Mouse (Mus musculus): ENCODE measurements around the gene Acp2. TPM values are rescaled to one million over a fixed set of nuclear protein-coding genes. Genes with fewer than 3 reads are reported as not detected.

Gene Acp2
- polyA plus RNA-seq, 1 experiment from 2014 or later, result 34.6 TPM

- DNase-seq (ENCODE audit: low spot score, missing footprints), result peak; percentile 95
- peak overlapping the region; percentile 91 for H3K4me2 ChIP-seq
- H3K9ac ChIP-seq (ENCODE audit: low read length), result peak overlapping the region; percentile 74
- no peak overlapping the region; the same call in 1 of the 2 replicates for H3K27ac ChIP-seq (ENCODE audit: low read depth, low read length)
- peaks cover 6% of the 10 kb centered on the region; the same call in 1 of the 2 replicates for H3K27me3 ChIP-seq (ENCODE audit: control insufficient read depth, insufficient read depth, low read length)
- peak overlapping the region; percentile 62 for H3K4me3 ChIP-seq (ENCODE audit: low read depth, low read length)
- no peaks in the 10 kb centered on the region for H3K9me3 ChIP-seq (ENCODE audit: control insufficient read depth, low read length)
- peaks cover 26% of the 10 kb centered on the region for H3K4me1 ChIP-seq (ENCODE audit: control insufficient read depth, insufficient read depth, low read length)
- no peaks in the 10 kb centered on the region for H3K36me3 ChIP-seq (ENCODE audit: control insufficient read depth, insufficient read depth, low read length)
- peak; percentile 80 for ATAC-seq (ENCODE audit: low FRiP score)
- WGBS, result under 1% methylated on average over 22 of the region's 22 CpGs
These were observed 54.7 kb downstream of the Acp2 start for GRCm38 (mm10) chr2:91257126-91257980.

GRCm38 (mm10) chr2:91258054-91258453 lies 55.4 kb downstream of the Acp2 start:
- H3K27me3 ChIP-seq (ENCODE audit: control insufficient read depth, insufficient read depth, low read length), result peaks cover 6% of the 10 kb centered on the region; the same call in 1 of the 2 replicates
- no peaks in the 10 kb centered on the region for H3K36me3 ChIP-seq (ENCODE audit: control insufficient read depth, insufficient read depth, low read length)
- no peaks in the 10 kb centered on the region for H3K9me3 ChIP-seq (ENCODE audit: control insufficient read depth, low read length)
- 88% methylated on average over 5 of the region's 5 CpGs for WGBS
- ATAC-seq (ENCODE audit: low FRiP score), result no peak
- DNase-seq (ENCODE audit: low spot score, missing footprints), result no peak
- H3K9ac ChIP-seq (ENCODE audit: low read length), result peak overlapping the region; percentile 74
- H3K4me2 ChIP-seq, result peak overlapping the region; percentile 91
- H3K4me3 ChIP-seq (ENCODE audit: low read depth, low read length), result peak overlapping the region; percentile 62
- H3K27ac ChIP-seq (ENCODE audit: low read depth, low read length), result no peak overlapping the region
- H3K4me1 ChIP-seq (ENCODE audit: control insufficient read depth, insufficient read depth, low read length), result peaks cover 26% of the 10 kb centered on the region

DNA sequence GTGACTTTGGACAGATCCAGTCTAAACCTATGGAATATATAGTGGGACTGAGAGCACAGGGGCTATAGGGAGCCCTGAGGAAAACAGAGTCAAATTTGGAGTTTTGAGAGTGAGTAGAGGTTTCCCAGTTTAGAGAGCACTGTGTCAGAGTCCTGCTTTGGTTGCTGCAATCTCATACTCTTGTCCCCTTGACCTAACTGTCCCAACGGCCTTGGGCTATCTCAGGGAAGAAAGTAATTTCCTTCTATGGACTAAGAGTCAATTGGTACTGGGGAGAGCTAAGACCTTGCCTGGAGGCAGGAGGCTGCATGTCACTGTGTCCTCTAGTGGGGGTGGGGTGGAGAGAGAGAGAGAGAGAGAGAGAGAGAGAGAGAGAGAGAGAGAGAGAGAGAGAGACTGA lies 56.1 kb downstream of the Acp2 start:
- Histone ChIP-seq H3K9ac (ENCODE audit: low read length) (no peak overlapping the region), H3K9me3 (ENCODE audit: control insufficient read depth, low read length) (no peaks in the 10 kb centered on the region), H3K27me3 (ENCODE audit: control insufficient read depth, insufficient read depth, low read length) (peaks cover 6% of the 10 kb centered on the region; the same call in 1 of the 2 replicates), H3K4me1 (ENCODE audit: control insufficient read depth, insufficient read depth, low read length) (peaks cover 26% of the 10 kb centered on the region), H3K36me3 (ENCODE audit: control insufficient read depth, insufficient read depth, low read length) (no peaks in the 10 kb centered on the region), H3K27ac (ENCODE audit: low read depth, low read length) (no peak overlapping the region), H3K4me3 (ENCODE audit: low read depth, low read length) (no peak overlapping the region), H3K4me2 (no peak overlapping the region)
- ATAC-seq (ENCODE audit: low FRiP score) (no peak), DNase-seq (ENCODE audit: low spot score, missing footprints) (no peak)
- WGBS, result 50% methylated on average over 1 of the region's 1 CpGs

- Histone ChIP-seq H3K27ac (ENCODE audit: low read depth, low read length) (no peak overlapping the region), H3K9me3 (ENCODE audit: control insufficient read depth, low read length) (no peaks in the 10 kb centered on the region), H3K27me3 (ENCODE audit: control insufficient read depth, insufficient read depth, low read length) (peaks cover 6% of the 10 kb centered on the region; the same call in 1 of the 2 replicates), H3K9ac (ENCODE audit: low read length) (no peak overlapping the region), H3K4me2 (no peak overlapping the region), H3K36me3 (ENCODE audit: control insufficient read depth, insufficient read depth, low read length) (no peaks in the 10 kb centered on the region), H3K4me3 (ENCODE audit: low read depth, low read length) (no peak overlapping the region), H3K4me1 (ENCODE audit: control insufficient read depth, insufficient read depth, low read length) (peaks cover 27% of the 10 kb centered on the region)
- WGBS, result 92% methylated on average over 1 of the region's 1 CpGs
- no peak for ATAC-seq (ENCODE audit: low FRiP score)
- DNase-seq (ENCODE audit: low spot score, missing footprints), result no peak
These were observed 56.8 kb downstream of the Acp2 start for GRCm38 (mm10) chr2:91259493-91259892.

Other genes starting within 250 kb of the Acp2 start
- 0.63 and 0.98 TPM in 2 replicates for gene Rapsn, start 167.3 kb upstream of the Acp2 start, polyA plus RNA-seq (2014; fragmentation: Nextera tagmentation; extraction: Ambion mirVana)
- gene Psmc3, start 148.9 kb upstream of the Acp2 start, polyA plus RNA-seq (2014; fragmentation: Nextera tagmentation; extraction: Ambion mirVana), result 364 and 369 TPM in 2 replicates
- 16.6 and 18.9 TPM in 2 replicates for gene Slc39a13, start 132.5 kb upstream of the Acp2 start, polyA plus RNA-seq (2014; fragmentation: Nextera tagmentation; extraction: Ambion mirVana)
- gene Spi1, start 120.5 kb upstream of the Acp2 start, polyA plus RNA-seq (2014; fragmentation: Nextera tagmentation; extraction: Ambion mirVana), result 4.0 and 4.5 TPM in 2 replicates
- gene Mybpc3, start 84.7 kb upstream of the Acp2 start, polyA plus RNA-seq (2014; fragmentation: Nextera tagmentation; extraction: Ambion mirVana), result not detected in 2 replicates
- gene Madd, start 19.0 kb upstream of the Acp2 start, polyA plus RNA-seq (2014; fragmentation: Nextera tagmentation; extraction: Ambion mirVana), result 16.9 and 17.3 TPM in 2 replicates
- gene Nr1h3, start 51 bp upstream of the Acp2 start, polyA plus RNA-seq (2014; fragmentation: Nextera tagmentation; extraction: Ambion mirVana), result 1.7 and 1.9 TPM in 2 replicates
- 7.9 and 8.2 TPM in 2 replicates for gene Ddb2, start 34.1 kb downstream of the Acp2 start, polyA plus RNA-seq (2014; fragmentation: Nextera tagmentation; extraction: Ambion mirVana)
- gene Pacsin3, start 53.1 kb downstream of the Acp2 start, polyA plus RNA-seq (2014; fragmentation: Nextera tagmentation; extraction: Ambion mirVana), result 20.9 and 24.3 TPM in 2 replicates
- 85.7 and 86.6 TPM in 2 replicates for gene Arfgap2, start 62.1 kb downstream of the Acp2 start, polyA plus RNA-seq (2014; fragmentation: Nextera tagmentation; extraction: Ambion mirVana)
- gene 1110051M20Rik, start 241.8 kb downstream of the Acp2 start, polyA plus RNA-seq (2014; fragmentation: Nextera tagmentation; extraction: Ambion mirVana), result 98.0 and 98.6 TPM in 2 replicates

All from midbrain, embryonic 11.5 days (tissue).